Mouse (Mus musculus) ovary, adult 10 weeks (tissue): ENCODE data around the gene Cdkn2d. TPM values are rescaled to one million over a fixed set of nuclear protein-coding genes. Genes with fewer than 3 reads are reported as not detected.

Experiments
- polyA plus RNA-seq: library from polyadenylated mRNA; stranded (reverse); fragments of 350-450 nt; fragmentation: Illumina TruSeq; extraction: RNeasy Lipid Tissue Mini Kit (QIAGEN cat#74804); gene quantifications from one replicate; pipeline ENCODE4 v1.2.3, GENCODE M21; 2014

The Cdkn2d gene
- polyA plus RNA-seq: 3.8 TPM

DNA sequence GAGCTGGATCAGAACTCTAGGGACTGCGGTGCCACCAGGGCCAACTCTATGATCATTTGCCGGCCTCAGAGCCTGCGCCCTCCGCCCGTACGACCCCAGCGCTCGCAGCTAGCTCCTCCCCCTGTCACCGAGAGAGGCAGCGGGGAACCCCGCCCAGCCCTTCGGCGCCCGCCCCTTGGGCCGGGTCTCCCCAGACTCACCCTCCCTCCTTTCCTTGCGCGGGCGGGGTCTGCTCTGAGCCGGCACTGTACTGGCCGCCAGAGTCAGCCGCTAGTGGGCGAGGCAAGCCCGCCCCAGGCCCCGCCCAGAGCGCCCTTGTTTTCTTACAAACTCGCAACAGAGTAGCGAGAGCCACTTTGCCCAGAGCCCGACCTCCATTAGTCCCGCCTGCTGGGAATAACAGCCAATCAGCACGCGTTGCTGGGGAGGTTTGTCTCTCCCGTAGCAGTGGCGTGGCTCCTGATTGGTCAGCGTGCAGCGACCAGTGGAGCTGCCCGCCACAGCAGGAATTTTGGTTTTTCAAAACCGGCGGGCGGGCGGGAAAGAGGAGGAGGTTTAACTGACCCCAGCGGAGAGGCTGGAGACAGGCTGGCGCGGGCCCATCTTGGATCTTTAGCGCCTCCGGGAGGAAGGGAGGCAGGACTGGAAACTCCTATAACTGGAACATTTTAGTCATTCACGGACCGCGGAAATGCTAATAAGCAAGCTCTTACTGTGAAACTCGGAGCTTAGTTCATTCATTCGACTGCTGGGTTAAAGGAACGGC is at the start of gene Cdkn2d:
TSS of gene Cdkn2d (minus strand) at position 386 of the 766 bp plus-strand sequence.

GRCm38 (mm10) chr9:21320619-21321512 is 29.7 kb upstream of the Cdkn2d start, which contains the start of gene Slc44a2:
Gene Slc44a2 (plus strand): TSS chr9:21320698.

DNA sequence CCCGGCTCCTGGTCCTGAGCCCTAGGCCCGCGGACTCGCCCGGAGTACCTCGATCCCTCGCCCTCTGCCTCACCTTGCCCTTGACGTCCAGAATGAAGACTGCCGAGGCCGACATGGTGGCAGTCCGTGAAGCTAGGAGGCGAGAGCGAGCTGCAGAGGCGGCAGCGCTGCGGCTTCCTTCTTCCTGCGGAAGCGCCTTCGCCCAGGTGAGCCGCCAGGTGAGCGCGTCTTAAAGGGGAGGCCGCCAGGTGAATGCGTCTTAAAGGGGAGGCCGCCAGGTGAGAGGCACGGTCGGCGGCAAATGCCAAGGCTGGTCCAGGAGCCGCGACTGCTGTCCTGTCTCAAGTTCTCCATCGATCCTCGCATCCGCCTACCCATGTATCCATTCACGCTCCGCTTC is 20.9 kb upstream of the Cdkn2d start, which contains the start of gene Ap1m2:
TSS of gene Ap1m2 (minus strand) at position 204 of the 400 bp plus-strand sequence.

DNA sequence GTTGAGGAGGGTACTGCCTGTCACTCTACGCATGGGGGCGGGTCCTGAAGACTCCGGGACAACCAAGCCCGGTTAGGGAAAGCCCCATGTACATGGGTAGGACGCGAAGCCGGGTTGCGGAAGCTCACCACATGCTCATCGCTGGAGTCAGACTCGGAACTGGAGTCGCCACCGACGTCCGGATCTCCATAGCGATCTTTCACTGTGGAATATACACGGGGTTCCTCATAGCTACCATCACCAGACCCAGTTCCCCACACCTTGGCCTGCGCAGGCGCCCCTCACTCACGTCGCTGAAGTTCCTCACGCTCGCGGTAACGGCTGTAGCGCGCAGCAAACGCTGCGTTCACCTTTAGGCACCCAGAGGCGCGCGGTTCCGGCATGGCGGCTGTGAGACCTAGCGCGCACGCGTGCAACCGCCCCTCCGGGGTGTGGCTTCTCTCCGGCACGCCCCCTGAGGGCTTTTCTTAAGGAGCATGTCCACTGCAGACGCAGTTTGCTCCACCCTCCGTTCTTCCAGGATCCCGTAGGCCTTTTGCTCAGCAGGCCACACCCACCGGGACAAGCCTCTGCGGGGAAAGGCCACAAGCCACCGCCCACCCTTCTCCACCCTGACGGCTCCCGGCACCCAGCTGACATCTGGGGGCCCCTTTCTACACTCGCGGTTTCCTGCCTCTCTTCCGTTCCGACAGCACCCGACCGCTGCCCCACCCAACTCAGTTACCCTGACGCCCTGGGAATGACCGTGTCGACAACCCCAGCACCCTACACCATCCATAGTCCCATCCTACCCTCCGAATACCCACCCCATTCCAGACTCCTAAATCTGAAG is 3.4 kb downstream of the Cdkn2d start, which contains the start of gene Kri1:
TSS of gene Kri1 (minus strand) at position 399 of the 832 bp plus-strand sequence.

DNA sequence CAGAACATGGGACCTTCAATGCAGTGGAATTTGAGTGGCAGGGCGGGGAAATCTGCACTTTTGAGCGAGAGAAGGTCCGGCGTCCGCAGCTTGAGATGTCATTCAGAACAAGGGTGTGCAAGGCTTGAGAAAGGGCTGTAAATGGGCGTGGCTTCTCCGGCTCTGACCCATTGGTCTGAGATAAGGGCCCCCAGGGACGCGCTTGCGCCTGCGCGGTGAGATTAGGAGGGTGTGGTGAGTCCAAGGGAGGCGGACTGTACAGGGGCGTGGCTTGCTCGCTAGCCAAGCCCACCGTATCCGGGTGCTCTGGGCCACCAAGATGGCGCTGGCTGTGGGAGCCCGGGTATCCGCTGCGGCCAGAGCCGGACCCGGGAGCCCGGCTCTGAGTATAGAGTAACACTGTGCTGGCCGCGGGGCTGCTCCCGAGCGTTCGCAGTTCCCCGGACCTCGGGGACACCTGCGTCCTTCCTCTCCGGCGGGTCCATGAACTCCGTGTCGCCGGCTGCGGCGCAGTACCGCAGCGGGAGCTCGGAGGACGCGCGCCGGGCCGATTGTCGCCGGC is 26.1 kb downstream of the Cdkn2d start, which contains the start of gene Atg4d:
TSS of gene Atg4d (plus strand) at position 294 of the 562 bp plus-strand sequence.

GRCm38 (mm10) chr9:21248326-21248725 is 42.9 kb downstream of the Cdkn2d start, which contains the start of gene S1pr5:
Gene S1pr5 (minus strand): TSS chr9:21248443.

GRCm38 (mm10) chr9:21238733-21239464 is 52.3 kb downstream of the Cdkn2d start, which contains the start of gene Keap1:
Gene Keap1 (minus strand): TSS chr9:21239361.

Other genes with a start within 250 kb of the Cdkn2d start
- gene Zglp1, start 224.3 kb downstream of the Cdkn2d start, polyA plus RNA-seq: not detected
- not detected for gene Gm49373, start 218.3 kb downstream of the Cdkn2d start, polyA plus RNA-seq
- not detected for gene Fdx1l, start 217.8 kb downstream of the Cdkn2d start, polyA plus RNA-seq
- gene Gm38431, start 199.4 kb downstream of the Cdkn2d start, polyA plus RNA-seq: 0.54 TPM
- gene Raver1, start 199.4 kb downstream of the Cdkn2d start, polyA plus RNA-seq: 16.4 TPM
- 1.4 TPM for gene Tyk2, start 160.2 kb downstream of the Cdkn2d start, polyA plus RNA-seq
- 11.9 TPM for gene Cdc37, start 141.4 kb downstream of the Cdkn2d start, polyA plus RNA-seq
- 0.60 TPM for gene Pde4a, start 125.7 kb downstream of the Cdkn2d start, polyA plus RNA-seq
- gene Keap1, start 52.0 kb downstream of the Cdkn2d start, polyA plus RNA-seq: 9.5 TPM
- not detected for gene S1pr5, start 43.0 kb downstream of the Cdkn2d start, polyA plus RNA-seq
- 0.80 TPM for gene Atg4d, start 26.1 kb downstream of the Cdkn2d start, polyA plus RNA-seq
- gene Kri1, start 3.4 kb downstream of the Cdkn2d start, polyA plus RNA-seq: 3.7 TPM
- gene Ap1m2, start 20.9 kb upstream of the Cdkn2d start, polyA plus RNA-seq: 0.74 TPM
- 27.2 TPM for gene Slc44a2, start 29.3 kb upstream of the Cdkn2d start, polyA plus RNA-seq
- gene Ilf3, start 76.5 kb upstream of the Cdkn2d start, polyA plus RNA-seq: 48.9 TPM
- gene Qtrt1, start 120.4 kb upstream of the Cdkn2d start, polyA plus RNA-seq: not detected
- 11.7 TPM for gene Dnm2, start 133.5 kb upstream of the Cdkn2d start, polyA plus RNA-seq
- gene Tmed1, start 218.8 kb upstream of the Cdkn2d start, polyA plus RNA-seq: 5.1 TPM
- 4.7 TPM for gene AB124611, start 234.8 kb upstream of the Cdkn2d start, polyA plus RNA-seq